Mouse (Mus musculus): ENCODE results near the gene Mboat1. TPM values are rescaled to one million over a fixed set of nuclear protein-coding genes. Genes with fewer than 3 reads are reported as not detected.

Gene Mboat1
- polyA plus RNA-seq, 1 experiment from 2014 or later: 29.4 TPM

DNA sequence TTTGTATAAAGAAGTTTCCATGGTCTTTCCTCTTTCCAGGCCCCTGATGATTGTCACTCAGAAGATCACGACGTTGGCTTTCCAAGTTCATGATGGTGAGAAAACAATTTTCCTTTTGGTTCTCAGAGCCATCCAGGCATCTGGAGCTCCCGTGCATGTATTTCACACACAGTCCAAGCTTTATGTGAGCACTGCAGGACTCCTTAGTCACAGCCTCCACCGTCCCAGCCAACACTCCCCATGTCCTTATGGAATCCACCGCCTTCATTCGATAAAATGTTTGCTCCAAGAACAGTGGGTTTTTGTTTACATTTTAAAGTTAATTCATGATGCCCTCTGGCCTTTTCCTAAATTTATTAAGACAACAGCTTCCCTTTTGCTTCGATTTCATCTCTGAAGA lies 83.3 kb downstream of the Mboat1 start:
- H3K36me3 ChIP-seq: peaks cover 8% of the 10 kb centered on the region
- no peak overlapping the region for H3K4me2 ChIP-seq
- no peak for ATAC-seq (ENCODE audit: borderline replicate concordance, extremely low read depth, low FRiP score, low TSS enrichment)
- no peak overlapping the region for H3K4me3 ChIP-seq
- H3K27ac ChIP-seq: no peak overlapping the region
- 54% methylated on average over 7 of the region's 7 CpGs for WGBS
- H3K9me3 ChIP-seq: no peaks in the 10 kb centered on the region
- H3K4me1 ChIP-seq: 0 out of 2 replicates have a peak, but pooled peaks cover 11% of the 10 kb centered on the region
- no peak overlapping the region for H3K9ac ChIP-seq
- H3K27me3 ChIP-seq: no peaks in the 10 kb centered on the region

DNA sequence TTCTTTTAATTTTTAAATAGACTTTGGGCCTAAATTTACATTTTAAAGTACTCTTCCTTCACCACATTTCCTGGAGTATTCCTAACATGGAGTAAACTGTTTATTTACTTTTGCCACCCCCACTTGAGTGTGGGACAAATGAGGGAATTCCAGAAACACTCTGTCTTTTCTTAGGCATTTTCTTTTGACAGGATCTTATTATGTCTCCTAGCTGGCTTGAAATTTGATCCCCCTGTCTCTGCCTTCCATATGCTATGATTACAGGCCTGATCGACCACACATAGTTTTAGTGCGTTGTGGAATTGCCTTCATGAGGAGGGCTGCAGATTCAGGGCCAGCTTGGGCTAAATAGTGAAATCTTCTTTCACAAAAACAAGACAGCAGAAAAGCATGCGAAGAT lies 85.0 kb downstream of the Mboat1 start:
- Histone ChIP-seq H3K9me3 (no peaks in the 10 kb centered on the region), H3K4me1 (0 out of 2 replicates have a peak, but pooled peaks cover 11% of the 10 kb centered on the region), H3K9ac (no peak overlapping the region), H3K36me3 (peaks cover 9% of the 10 kb centered on the region), H3K4me2 (no peak overlapping the region), H3K27ac (no peak overlapping the region), H3K4me3 (no peak overlapping the region), H3K27me3 (no peaks in the 10 kb centered on the region)
- WGBS: 23% methylated on average over 3 of the region's 3 CpGs
- ATAC-seq (ENCODE audit: borderline replicate concordance, extremely low read depth, low FRiP score, low TSS enrichment): peak; percentile 57; the same call in 1 of the 2 replicates

DNA sequence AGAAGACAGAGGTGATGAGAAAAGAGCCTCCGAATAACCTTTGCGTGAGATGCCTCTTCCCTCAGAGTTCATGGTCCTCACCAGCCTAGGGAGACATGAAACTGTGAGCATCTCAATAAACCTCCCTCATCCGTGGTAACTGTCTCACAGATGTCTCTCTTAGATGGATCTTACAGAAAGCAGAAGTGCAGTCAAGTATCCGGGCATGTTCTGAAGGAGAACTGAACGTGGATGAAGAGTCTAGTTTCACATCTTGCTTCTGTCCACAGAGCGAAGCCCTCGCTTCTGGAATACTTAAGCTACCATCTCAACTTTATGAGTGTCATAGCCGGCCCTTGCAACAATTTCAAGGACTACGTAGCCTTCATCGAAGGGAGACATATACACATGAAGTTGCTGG lies 87.8 kb downstream of the Mboat1 start:
- ATAC-seq (ENCODE audit: borderline replicate concordance, extremely low read depth, low FRiP score, low TSS enrichment): no peak
- H3K4me3 ChIP-seq: no peak overlapping the region
- no peaks in the 10 kb centered on the region for H3K27me3 ChIP-seq
- H3K36me3 ChIP-seq: peaks cover 12% of the 10 kb centered on the region
- no peak overlapping the region for H3K27ac ChIP-seq
- WGBS: 94% methylated on average over 10 of the region's 10 CpGs
- no peak overlapping the region for H3K4me2 ChIP-seq
- H3K9ac ChIP-seq: no peak overlapping the region
- 0 out of 2 replicates have a peak, but pooled peaks cover 11% of the 10 kb centered on the region for H3K4me1 ChIP-seq
- H3K9me3 ChIP-seq: no peaks in the 10 kb centered on the region

DNA sequence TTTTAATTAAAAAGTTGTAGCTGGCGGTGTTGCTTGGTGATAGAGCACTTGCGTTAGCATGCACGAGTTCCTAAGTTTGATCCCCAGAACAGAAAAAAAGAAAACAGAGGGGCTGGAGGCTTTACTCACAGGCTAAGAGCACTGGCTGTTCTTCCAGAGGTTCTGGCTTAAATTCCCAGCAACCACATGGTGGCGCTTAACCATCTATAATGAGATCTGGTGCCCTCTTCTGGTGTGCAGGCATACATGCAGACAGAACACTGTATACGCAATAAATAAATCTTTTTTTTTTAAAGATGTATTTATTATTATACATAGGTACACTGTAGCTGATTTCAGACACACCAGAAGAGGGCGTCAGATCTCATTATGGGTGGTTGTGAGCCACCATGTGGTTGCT lies 88.4 kb downstream of the Mboat1 start:
- no peak for ATAC-seq (ENCODE audit: borderline replicate concordance, extremely low read depth, low FRiP score, low TSS enrichment)
- Histone ChIP-seq H3K9ac (no peak overlapping the region), H3K36me3 (peaks cover 12% of the 10 kb centered on the region), H3K27me3 (no peaks in the 10 kb centered on the region), H3K9me3 (no peaks in the 10 kb centered on the region), H3K4me2 (no peak overlapping the region), H3K27ac (no peak overlapping the region), H3K4me1 (0 out of 2 replicates have a peak, but pooled peaks cover 11% of the 10 kb centered on the region), H3K4me3 (no peak overlapping the region)
- 91% methylated on average over 6 of the region's 6 CpGs for WGBS

DNA sequence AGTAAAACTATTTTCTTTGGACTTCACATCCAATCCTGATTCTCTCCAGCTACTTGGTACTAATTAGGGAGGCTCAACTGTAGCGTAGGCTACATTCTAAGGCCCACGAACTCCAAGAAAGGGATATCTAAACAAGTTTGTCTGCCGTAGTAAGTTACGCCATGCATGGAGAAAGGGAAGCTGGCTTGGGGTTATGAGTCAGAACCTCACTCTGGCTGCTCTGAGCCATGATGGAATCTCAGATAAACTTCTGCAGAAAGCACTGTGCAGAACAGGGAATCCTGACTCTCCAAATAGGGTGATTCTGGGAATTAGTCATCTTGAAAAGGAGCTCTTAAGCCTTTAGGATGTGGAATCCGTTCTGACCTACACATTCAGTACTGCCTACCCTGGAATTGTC lies 92.5 kb downstream of the Mboat1 start:
- ATAC-seq (ENCODE audit: borderline replicate concordance, extremely low read depth, low FRiP score, low TSS enrichment): no peak
- Histone ChIP-seq H3K36me3 (peaks cover 12% of the 10 kb centered on the region), H3K27me3 (no peaks in the 10 kb centered on the region), H3K4me1 (no peaks in the 10 kb centered on the region), H3K4me2 (no peak overlapping the region), H3K27ac (no peak overlapping the region), H3K9ac (no peak overlapping the region), H3K4me3 (no peak overlapping the region), H3K9me3 (no peaks in the 10 kb centered on the region)
- WGBS: 79% methylated on average over 5 of the region's 5 CpGs

DNA sequence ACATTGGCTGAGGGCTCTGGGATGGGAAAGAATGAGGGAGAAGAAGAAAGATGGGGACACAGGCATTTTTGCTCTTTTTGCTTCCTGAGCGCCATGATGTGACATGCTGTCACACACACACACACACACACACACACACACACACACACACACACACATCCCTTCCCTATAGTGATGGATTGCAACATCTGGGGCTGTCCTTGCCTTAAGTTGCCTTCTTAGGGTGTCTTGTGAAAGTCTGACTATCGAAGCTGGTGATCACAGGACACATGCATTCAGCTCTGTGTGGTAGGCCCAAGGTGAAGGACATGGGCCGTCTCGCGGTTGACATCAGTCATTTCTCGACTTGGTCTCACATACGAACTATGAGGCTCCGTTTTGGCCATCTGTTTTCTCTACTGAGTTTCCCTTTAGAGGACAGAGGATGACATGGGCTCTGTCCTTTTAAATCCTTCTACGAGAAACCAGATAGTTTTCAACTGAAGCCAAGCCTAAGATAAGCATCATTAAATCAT lies 93.4 kb downstream of the Mboat1 start:
- Histone ChIP-seq H3K4me2 (no peak overlapping the region), H3K27me3 (no peaks in the 10 kb centered on the region), H3K9me3 (no peaks in the 10 kb centered on the region), H3K4me3 (no peak overlapping the region), H3K9ac (no peak overlapping the region), H3K36me3 (peaks cover 3% of the 10 kb centered on the region; the same call in 1 of the 2 replicates), H3K4me1 (no peaks in the 10 kb centered on the region), H3K27ac (no peak overlapping the region)
- no peak for ATAC-seq (ENCODE audit: borderline replicate concordance, extremely low read depth, low FRiP score, low TSS enrichment)
- WGBS: 72% methylated on average over 9 of the region's 9 CpGs

DNA sequence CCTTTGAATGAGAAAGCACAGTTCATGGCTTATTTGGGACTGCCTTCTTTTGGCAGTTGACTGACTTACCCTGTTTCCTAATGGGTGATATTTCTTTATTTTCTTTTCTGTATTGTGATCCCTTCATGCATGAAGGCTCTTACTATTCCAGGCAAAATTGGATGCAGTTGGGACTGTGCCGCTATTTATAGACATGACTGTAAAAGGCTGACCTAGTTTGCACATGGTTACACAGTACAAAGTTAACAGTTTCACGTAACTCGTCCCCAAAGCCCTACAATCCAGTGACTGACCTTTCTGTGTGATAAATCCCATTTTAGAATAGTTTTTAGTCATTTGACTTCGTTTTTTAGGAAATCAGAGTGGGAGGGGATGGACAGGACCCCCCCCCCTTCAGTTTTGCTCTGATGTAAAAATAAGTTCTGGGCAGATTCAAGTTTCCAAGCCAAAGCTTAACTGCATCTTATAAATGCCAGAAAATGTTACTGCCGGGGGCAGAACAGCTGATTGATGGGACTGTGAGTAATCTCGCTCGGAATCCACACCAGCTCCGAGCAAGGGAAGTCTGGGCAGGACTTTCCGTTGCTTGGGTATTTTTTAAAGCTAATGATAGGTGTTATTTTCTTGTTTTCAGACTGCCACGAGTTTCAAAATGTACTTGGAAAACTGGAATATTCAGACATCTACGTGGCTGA lies 98.9 kb downstream of the Mboat1 start:
- Histone ChIP-seq H3K9me3 (no peaks in the 10 kb centered on the region), H3K9ac (no peak overlapping the region), H3K4me2 (no peak overlapping the region), H3K27me3 (no peaks in the 10 kb centered on the region), H3K4me3 (no peak overlapping the region), H3K36me3 (0 out of 2 replicates have a peak, but pooled peaks cover 2% of the 10 kb centered on the region), H3K27ac (peak overlapping the region; percentile 47; the same call in 1 of the 2 replicates), H3K4me1 (0 out of 2 replicates have a peak, but pooled peaks cover 7% of the 10 kb centered on the region)
- ATAC-seq (ENCODE audit: borderline replicate concordance, extremely low read depth, low FRiP score, low TSS enrichment): peak; percentile 35; the same call in 1 of the 2 replicates
- WGBS: 59% methylated on average over 11 of the region's 11 CpGs

DNA sequence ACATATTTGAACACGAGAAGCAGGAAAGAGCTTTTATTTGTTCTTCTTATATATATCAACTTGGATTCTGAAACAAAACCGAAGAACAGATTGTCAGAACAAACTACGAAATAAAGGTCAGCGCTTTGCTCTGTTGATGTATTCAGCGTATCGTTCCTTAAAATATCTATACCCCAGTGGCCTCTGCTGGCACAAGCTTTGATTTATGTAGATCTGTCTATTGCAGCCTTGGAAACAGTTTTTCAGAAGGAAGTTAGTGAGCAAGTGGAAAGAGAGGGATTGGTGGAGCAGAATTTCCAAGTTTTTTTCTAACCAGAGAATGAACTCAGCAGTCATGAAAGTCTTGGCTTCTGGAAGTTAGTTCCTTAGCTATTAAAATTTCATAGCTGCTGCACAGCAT lies 103.1 kb downstream of the Mboat1 start:
- 68% methylated on average over 6 of the region's 6 CpGs for WGBS
- Histone ChIP-seq H3K27me3 (no peaks in the 10 kb centered on the region), H3K4me1 (0 out of 2 replicates have a peak, but pooled peaks cover 7% of the 10 kb centered on the region), H3K4me3 (no peak overlapping the region), H3K9me3 (no peaks in the 10 kb centered on the region), H3K4me2 (no peak overlapping the region), H3K36me3 (peaks cover 12% of the 10 kb centered on the region; the same call in 1 of the 2 replicates), H3K27ac (no peak overlapping the region), H3K9ac (no peak overlapping the region)
- ATAC-seq (ENCODE audit: borderline replicate concordance, extremely low read depth, low FRiP score, low TSS enrichment): no peak

DNA sequence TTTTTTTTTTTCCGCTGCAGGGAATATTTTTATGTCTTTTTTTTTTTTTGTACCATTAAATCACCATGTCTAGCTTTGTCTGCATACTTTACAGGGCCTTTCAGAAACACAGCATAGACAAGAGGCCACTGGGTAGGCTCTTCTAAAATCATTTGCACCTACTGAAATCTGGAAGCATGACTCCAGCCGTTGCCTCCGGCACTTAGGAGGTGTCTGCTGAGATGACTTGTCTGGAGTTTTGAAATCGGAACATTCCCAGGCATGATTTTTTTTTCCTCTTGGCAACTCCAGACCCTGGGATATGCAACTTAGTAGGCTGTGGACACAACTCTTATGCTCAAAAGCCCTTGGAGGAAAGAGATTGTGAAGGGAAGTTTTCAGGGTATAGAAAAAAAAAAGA lies 109.3 kb downstream of the Mboat1 start:
- Histone ChIP-seq H3K4me2 (peak overlapping the region; percentile 33), H3K27ac (peak overlapping the region; percentile 83)
- 38% methylated on average over 4 of the region's 4 CpGs for WGBS

DNA sequence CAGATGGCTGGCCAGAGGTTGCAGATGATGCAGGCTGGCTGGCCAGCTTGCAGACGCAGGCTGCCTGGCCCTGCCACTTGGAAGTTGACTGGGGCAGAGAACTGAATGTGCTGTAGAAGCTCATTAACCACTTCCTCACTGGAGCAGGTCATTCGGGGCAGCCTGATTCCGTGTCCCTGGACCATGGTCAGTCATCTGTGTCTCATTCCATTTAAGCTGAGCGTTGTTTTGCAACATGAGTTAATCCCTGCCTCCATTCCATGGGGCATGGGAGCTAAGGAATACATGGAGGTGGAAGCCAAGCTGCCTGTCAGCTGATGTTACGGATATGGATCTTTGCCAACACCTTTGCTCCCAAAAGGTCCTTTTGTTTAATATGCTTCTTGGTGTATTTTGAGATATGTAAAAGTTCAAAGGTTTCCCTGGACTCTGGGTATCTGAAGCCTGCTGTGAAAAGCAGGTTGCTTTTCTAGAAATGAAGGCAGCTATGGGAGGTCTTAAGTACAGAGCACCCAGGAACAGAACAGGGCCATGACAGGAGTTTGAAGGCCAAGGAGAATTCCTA lies 114.1 kb downstream of the Mboat1 start:
- no peak overlapping the region for H3K27ac ChIP-seq
- H3K4me3 ChIP-seq: no peak overlapping the region
- H3K9me3 ChIP-seq: no peaks in the 10 kb centered on the region
- H3K27me3 ChIP-seq: no peaks in the 10 kb centered on the region
- no peaks in the 10 kb centered on the region for H3K36me3 ChIP-seq
- H3K9ac ChIP-seq: no peak overlapping the region
- H3K4me1 ChIP-seq: peaks cover 39% of the 10 kb centered on the region
- ATAC-seq (ENCODE audit: borderline replicate concordance, extremely low read depth, low FRiP score, low TSS enrichment): no peak
- H3K4me2 ChIP-seq: no peak overlapping the region
- WGBS: 42% methylated on average over 5 of the region's 5 CpGs

More for the DNA sequence above, 109.3 kb downstream of the Mboat1 start:
- no peaks in the 10 kb centered on the region for H3K9me3 ChIP-seq
- H3K4me3 ChIP-seq: no peak overlapping the region; the same call in 1 of the 2 replicates
- H3K9ac ChIP-seq: no peak overlapping the region
- peaks cover 26% of the 10 kb centered on the region for H3K4me1 ChIP-seq
- peak; percentile 94 for ATAC-seq (ENCODE audit: borderline replicate concordance, extremely low read depth, low FRiP score, low TSS enrichment)
- peaks cover 11% of the 10 kb centered on the region; the same call in 1 of the 2 replicates for H3K36me3 ChIP-seq
- H3K27me3 ChIP-seq: no peaks in the 10 kb centered on the region

DNA sequence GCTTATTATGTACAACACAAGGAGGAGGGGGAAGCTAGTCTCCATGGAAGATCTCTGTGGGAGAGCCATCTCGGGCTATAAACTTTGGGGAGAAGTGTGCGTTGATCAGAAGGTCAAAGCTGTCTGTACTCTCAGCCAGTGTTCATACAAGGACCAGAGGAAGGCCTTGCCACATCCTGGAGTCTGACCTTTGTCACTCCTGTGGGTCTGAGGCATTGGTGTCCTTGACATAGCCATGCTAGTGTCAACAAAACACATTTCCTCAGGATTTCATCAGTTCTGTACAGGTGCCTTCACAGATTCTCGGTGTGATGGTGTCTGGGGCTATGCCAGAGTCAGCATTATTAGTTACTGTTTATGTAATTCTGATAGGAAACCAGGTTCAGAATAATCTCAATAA lies 115.1 kb downstream of the Mboat1 start:
- Histone ChIP-seq H3K36me3 (no peaks in the 10 kb centered on the region), H3K9me3 (no peaks in the 10 kb centered on the region), H3K4me2 (no peak overlapping the region), H3K4me3 (no peak overlapping the region), H3K9ac (no peak overlapping the region), H3K4me1 (peaks cover 35% of the 10 kb centered on the region), H3K27me3 (no peaks in the 10 kb centered on the region), H3K27ac (no peak overlapping the region)
- ATAC-seq (ENCODE audit: borderline replicate concordance, extremely low read depth, low FRiP score, low TSS enrichment): no peak
- WGBS: 54% methylated on average over 3 of the region's 3 CpGs

DNA sequence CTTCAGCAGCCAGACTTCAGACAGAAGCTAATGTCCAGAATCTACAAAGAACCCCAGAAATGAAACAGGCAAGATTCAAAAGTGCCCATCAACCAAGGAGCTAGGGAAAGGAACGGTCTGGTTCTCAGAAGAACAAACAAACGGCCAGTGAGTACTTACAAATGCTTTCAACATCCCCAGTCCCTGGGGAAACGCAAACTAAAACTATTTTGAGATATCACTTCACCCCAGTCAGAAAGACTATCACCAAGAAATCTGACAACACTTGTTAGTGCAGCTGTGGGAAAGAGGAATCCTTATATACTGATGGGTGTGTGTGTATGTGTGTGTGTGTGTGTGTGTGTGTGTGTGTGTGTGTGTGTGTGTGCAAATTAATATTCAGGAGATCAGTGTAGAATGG lies 116.4 kb downstream of the Mboat1 start:
- Histone ChIP-seq H3K27me3 (no peaks in the 10 kb centered on the region), H3K9me3 (no peaks in the 10 kb centered on the region), H3K4me2 (no peak overlapping the region), H3K4me3 (no peak overlapping the region), H3K36me3 (no peaks in the 10 kb centered on the region), H3K4me1 (peaks cover 35% of the 10 kb centered on the region), H3K27ac (peak overlapping the region; percentile 43; the same call in 1 of the 2 replicates), H3K9ac (no peak overlapping the region)
- no peak for ATAC-seq (ENCODE audit: borderline replicate concordance, extremely low read depth, low FRiP score, low TSS enrichment)
- WGBS: 8% methylated on average over 3 of the region's 3 CpGs
